Mouse (Mus musculus) inflammation-experienced regulatory T-cells, adult 6 months (primary cell): Measurements from ENCODE around the gene Gm8297. TPM values are rescaled to one million over a fixed set of nuclear protein-coding genes. Genes with fewer than 3 reads are reported as not detected.
"Not testable (repeated sequence)": the region's sequence is repeated elsewhere in the genome, so short reads cannot be mapped to it uniquely, and the experiment has no call there.

Experiments used
- ATAC-seq: one replicate; pipeline ENCODE4 v1.8.0; 2017
- polyA plus RNA-seq, 3 experiments: library from polyadenylated mRNA; unstranded; fragments of 100-300 nt; shearing (Covaris generic); gene quantifications; one replicate each; pipeline ENCODE4 v1.2.1; 2017

Gm8297 gene
- polyA plus RNA-seq: under 1 TPM in 1 of 3 experiments, not detected in 2; 0.72 TPM

- ATAC-seq: not testable (repeated sequence)
Observed at GRCm38 (mm10) chr14:4983635-4984034, at the start of gene Gm8297. TSS of gene Gm8297 (plus strand) at chr14:4983935.

- not testable (repeated sequence) for ATAC-seq
Observed at GRCm38 (mm10) chr14:5015591-5015990, 31.9 kb downstream of the Gm8297 start, which contains the start of gene Gm3298. TSS of gene Gm3298 (plus strand) at chr14:5015891.

Other genes starting within 250 kb of the Gm8297 start
- not detected for gene Gm9602, start 207.6 kb upstream of the Gm8297 start, polyA plus RNA-seq
- gene Gm3269, start 145.8 kb upstream of the Gm8297 start, polyA plus RNA-seq: not detected
- 1 to 10 TPM in 2 of 3 experiments, under 1 TPM in 1; 0.80 to 2.9 (median 2.2) TPM for gene Gm3264, start 128.4 kb upstream of the Gm8297 start, polyA plus RNA-seq
- not detected for gene Gm3278, start 91.5 kb upstream of the Gm8297 start, polyA plus RNA-seq
- not detected for gene Gm3298, start 32.0 kb downstream of the Gm8297 start, polyA plus RNA-seq
- gene 4930555G01Rik, start 66.7 kb downstream of the Gm8297 start, polyA plus RNA-seq: not detected
- 10 to 100 TPM in 1 of 3 experiments, 1 to 10 TPM in 2; 3.8 to 19.5 (median 7.2) TPM for gene Gm8281, start 87.1 kb downstream of the Gm8297 start, polyA plus RNA-seq
- gene Gm8279, start 147.6 kb downstream of the Gm8297 start, polyA plus RNA-seq: not detected
- not detected for gene Gm3317, start 180.6 kb downstream of the Gm8297 start, polyA plus RNA-seq
- not detected for gene Gm8271, start 201.9 kb downstream of the Gm8297 start, polyA plus RNA-seq